Mouse (Mus musculus): Measurements from ENCODE around the gene Lamc2. TPM values are rescaled to one million over a fixed set of nuclear protein-coding genes. Genes with fewer than 3 reads are reported as not detected.

Lamc2 gene
- polyA plus RNA-seq, 1 experiment from 2014 or later = 14.3 TPM

GRCm38 (mm10) chr1:153144021-153144420, 42.2 kb downstream of the Lamc2 start:
- H3K4me2 ChIP-seq (replicated peaks; ENCODE audit: low read depth, low read length) = no peak overlapping the region
- no peaks in the 10 kb centered on the region; the same call in 1 of the 2 replicates for H3K36me3 ChIP-seq (ENCODE audit: control insufficient read depth, insufficient read depth, low read length)
- no peak overlapping the region for H3K9ac ChIP-seq (replicated peaks; ENCODE audit: low read depth, low read length)
- H3K9me3 ChIP-seq (ENCODE audit: control insufficient read depth, low read depth, low read length) = no peaks in the 10 kb centered on the region
- no peak overlapping the region for H3K27ac ChIP-seq (ENCODE audit: low read length)
- no peaks in the 10 kb centered on the region for H3K27me3 ChIP-seq (ENCODE audit: control insufficient read depth, insufficient read depth, low read length)
- H3K4me3 ChIP-seq (ENCODE audit: low read depth, low read length) = no peak overlapping the region
- H3K4me1 ChIP-seq (ENCODE audit: control insufficient read depth, insufficient read depth, low read length) = 0 out of 2 replicates have a peak, but pooled peaks cover 3% of the 10 kb centered on the region
- WGBS = 70% methylated on average over 11 of the region's 11 CpGs
- ATAC-seq (ENCODE audit: insufficient number of reproducible peaks, insufficient read depth, low FRiP score, low read depth) = no peak

- Histone ChIP-seq H3K4me3 (ENCODE audit: low read depth, low read length) (no peak overlapping the region), H3K9me3 (ENCODE audit: control insufficient read depth, low read depth, low read length) (no peaks in the 10 kb centered on the region), H3K36me3 (ENCODE audit: control insufficient read depth, insufficient read depth, low read length) (no peaks in the 10 kb centered on the region), H3K27ac (ENCODE audit: low read length) (no peak overlapping the region), H3K4me1 (ENCODE audit: control insufficient read depth, insufficient read depth, low read length) (0 out of 2 replicates have a peak, but pooled peaks cover 7% of the 10 kb centered on the region), H3K27me3 (ENCODE audit: control insufficient read depth, insufficient read depth, low read length) (no peaks in the 10 kb centered on the region), H3K4me2 (replicated peaks; ENCODE audit: low read depth, low read length) (no peak overlapping the region), H3K9ac (replicated peaks; ENCODE audit: low read depth, low read length) (no peak overlapping the region)
- peak; percentile 64; the same call in 1 of the 2 replicates for ATAC-seq (ENCODE audit: insufficient number of reproducible peaks, insufficient read depth, low FRiP score, low read depth)
- 8% methylated on average over 8 of the region's 8 CpGs for WGBS
Observed at GRCm38 (mm10) chr1:153140747-153141228, 45.5 kb downstream of the Lamc2 start.

GRCm38 (mm10) chr1:153140265-153140664, 46.0 kb downstream of the Lamc2 start:
- Histone ChIP-seq H3K9me3 (ENCODE audit: control insufficient read depth, low read depth, low read length) (no peaks in the 10 kb centered on the region), H3K4me1 (ENCODE audit: control insufficient read depth, insufficient read depth, low read length) (0 out of 2 replicates have a peak, but pooled peaks cover 7% of the 10 kb centered on the region), H3K4me3 (ENCODE audit: low read depth, low read length) (no peak overlapping the region), H3K27me3 (ENCODE audit: control insufficient read depth, insufficient read depth, low read length) (no peaks in the 10 kb centered on the region), H3K9ac (replicated peaks; ENCODE audit: low read depth, low read length) (no peak overlapping the region), H3K27ac (ENCODE audit: low read length) (no peak overlapping the region), H3K4me2 (replicated peaks; ENCODE audit: low read depth, low read length) (no peak overlapping the region), H3K36me3 (ENCODE audit: control insufficient read depth, insufficient read depth, low read length) (no peaks in the 10 kb centered on the region)
- no peak; the same call in 1 of the 2 replicates for ATAC-seq (ENCODE audit: insufficient number of reproducible peaks, insufficient read depth, low FRiP score, low read depth)
- 64% methylated on average over 11 of the region's 11 CpGs for WGBS

DNA sequence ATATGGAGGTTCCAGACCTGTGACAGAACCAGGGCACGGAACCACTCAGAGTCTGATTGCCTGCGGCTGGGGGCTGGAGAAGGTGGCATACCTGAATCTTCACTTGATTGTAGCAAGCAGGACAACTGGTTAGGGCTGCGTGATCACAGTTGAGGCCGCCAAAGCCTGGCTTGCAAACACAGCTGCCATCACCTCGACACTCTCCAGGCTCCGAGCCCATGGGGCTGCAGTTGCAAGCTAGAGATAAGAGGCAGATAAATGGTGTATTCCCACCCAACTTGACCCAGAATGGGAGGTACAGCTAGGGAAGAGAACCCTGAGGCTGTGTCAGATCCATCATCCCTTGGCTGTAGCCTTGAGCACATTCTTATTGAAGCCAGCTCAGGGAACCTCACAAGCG, 46.6 kb downstream of the Lamc2 start:
- ATAC-seq (ENCODE audit: insufficient number of reproducible peaks, insufficient read depth, low FRiP score, low read depth) = no peak
- no peaks in the 10 kb centered on the region for H3K27me3 ChIP-seq (ENCODE audit: control insufficient read depth, insufficient read depth, low read length)

GRCm38 (mm10) chr1:153138486-153138885, 47.8 kb downstream of the Lamc2 start:
- no peak for ATAC-seq (ENCODE audit: insufficient number of reproducible peaks, insufficient read depth, low FRiP score, low read depth)
- Histone ChIP-seq H3K36me3 (ENCODE audit: control insufficient read depth, insufficient read depth, low read length) (no peaks in the 10 kb centered on the region), H3K27me3 (ENCODE audit: control insufficient read depth, insufficient read depth, low read length) (no peaks in the 10 kb centered on the region), H3K9me3 (ENCODE audit: control insufficient read depth, low read depth, low read length) (no peaks in the 10 kb centered on the region), H3K4me1 (ENCODE audit: control insufficient read depth, insufficient read depth, low read length) (peaks cover 16% of the 10 kb centered on the region; the same call in 1 of the 2 replicates), H3K4me2 (replicated peaks; ENCODE audit: low read depth, low read length) (no peak overlapping the region), H3K27ac (ENCODE audit: low read length) (no peak overlapping the region), H3K4me3 (ENCODE audit: low read depth, low read length) (no peak overlapping the region), H3K9ac (replicated peaks; ENCODE audit: low read depth, low read length) (no peak overlapping the region)
- 70% methylated on average over 5 of the region's 5 CpGs for WGBS

More for the DNA sequence above, 46.6 kb downstream of the Lamc2 start:
- no peak overlapping the region for H3K4me3 ChIP-seq (ENCODE audit: low read depth, low read length)
- no peaks in the 10 kb centered on the region for H3K9me3 ChIP-seq (ENCODE audit: control insufficient read depth, low read depth, low read length)
- H3K27ac ChIP-seq (ENCODE audit: low read length) = no peak overlapping the region
- no peak overlapping the region for H3K4me2 ChIP-seq (replicated peaks; ENCODE audit: low read depth, low read length)
- no peak overlapping the region for H3K9ac ChIP-seq (replicated peaks; ENCODE audit: low read depth, low read length)
- H3K4me1 ChIP-seq (ENCODE audit: control insufficient read depth, insufficient read depth, low read length) = 0 out of 2 replicates have a peak, but pooled peaks cover 7% of the 10 kb centered on the region
- no peaks in the 10 kb centered on the region for H3K36me3 ChIP-seq (ENCODE audit: control insufficient read depth, insufficient read depth, low read length)
- 51% methylated on average over 7 of the region's 7 CpGs for WGBS

DNA sequence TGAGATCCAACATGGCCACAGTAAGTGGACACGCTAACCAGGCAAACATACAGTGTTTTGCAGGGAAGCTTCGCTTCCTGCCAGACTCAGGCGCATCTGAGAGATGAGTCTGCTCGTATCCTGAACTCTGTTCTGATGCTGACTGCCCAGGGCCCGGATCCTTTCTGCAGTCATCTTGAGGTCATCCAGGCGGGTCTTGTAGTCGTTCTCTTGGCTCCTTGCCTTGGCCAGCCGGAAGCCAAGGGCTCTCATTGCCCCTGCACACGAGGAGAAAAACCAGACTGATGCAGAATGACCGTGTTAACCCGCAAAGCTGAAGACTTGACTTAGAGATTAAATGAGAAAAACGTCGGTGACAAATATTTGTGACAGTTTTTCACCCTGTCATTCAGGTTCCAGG, 49.6 kb downstream of the Lamc2 start:
- H3K27me3 ChIP-seq (ENCODE audit: control insufficient read depth, insufficient read depth, low read length) = no peaks in the 10 kb centered on the region
- no peaks in the 10 kb centered on the region for H3K36me3 ChIP-seq (ENCODE audit: control insufficient read depth, insufficient read depth, low read length)
- no peak overlapping the region for H3K4me3 ChIP-seq (ENCODE audit: low read depth, low read length)
- ATAC-seq (ENCODE audit: insufficient number of reproducible peaks, insufficient read depth, low FRiP score, low read depth) = no peak
- no peak overlapping the region for H3K27ac ChIP-seq (ENCODE audit: low read length)
- H3K9ac ChIP-seq (replicated peaks; ENCODE audit: low read depth, low read length) = no peak overlapping the region
- WGBS = 60% methylated on average over 13 of the region's 13 CpGs
- no peak overlapping the region for H3K4me2 ChIP-seq (replicated peaks; ENCODE audit: low read depth, low read length)
- H3K9me3 ChIP-seq (ENCODE audit: control insufficient read depth, low read depth, low read length) = no peaks in the 10 kb centered on the region
- peaks cover 19% of the 10 kb centered on the region; the same call in 1 of the 2 replicates for H3K4me1 ChIP-seq (ENCODE audit: control insufficient read depth, insufficient read depth, low read length)

- no peak overlapping the region; the same call in 1 of the 2 replicates for H3K4me2 ChIP-seq (replicated peaks; ENCODE audit: low read depth, low read length)
Observed at GRCm38 (mm10) chr1:153133865-153134781, 52.1 kb downstream of the Lamc2 start.

DNA sequence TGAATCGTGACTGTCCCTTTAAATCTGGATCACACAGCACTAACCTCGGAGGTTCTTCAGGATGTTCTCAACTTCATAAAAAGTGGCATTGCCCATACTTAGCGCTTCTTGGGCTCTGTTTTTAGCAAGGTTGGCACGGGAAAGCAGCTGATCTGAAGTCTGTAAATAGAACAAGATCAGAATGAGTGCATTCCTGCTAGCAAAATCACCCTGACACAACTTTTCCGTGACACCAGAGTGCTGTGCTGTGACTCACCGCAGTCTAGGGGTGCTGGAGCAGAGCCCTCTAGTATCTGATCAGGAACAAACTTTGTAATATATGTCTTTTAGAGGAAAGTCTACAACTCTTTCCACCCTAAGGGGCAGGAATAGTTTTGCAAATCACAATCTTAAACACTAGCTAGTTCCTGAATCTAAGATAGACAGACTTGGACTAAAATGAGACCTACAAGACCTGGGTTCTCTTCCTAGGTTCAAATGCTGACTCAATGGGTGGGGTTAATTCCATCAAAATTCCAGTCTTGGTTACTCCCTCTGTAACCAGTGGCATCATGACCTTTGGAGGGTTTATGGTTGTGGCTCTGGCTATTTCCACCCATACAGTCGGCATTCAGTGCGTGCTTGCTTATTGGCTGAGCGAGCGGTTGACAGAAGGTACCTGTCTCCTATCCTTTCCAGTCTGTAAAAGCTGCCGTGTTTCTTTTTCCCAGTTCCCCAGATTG, 56.1 kb downstream of the Lamc2 start:
- Histone ChIP-seq H3K27ac (ENCODE audit: low read length) (no peak overlapping the region), H3K4me3 (ENCODE audit: low read depth, low read length) (no peak overlapping the region), H3K27me3 (ENCODE audit: control insufficient read depth, insufficient read depth, low read length) (no peaks in the 10 kb centered on the region), H3K4me1 (ENCODE audit: control insufficient read depth, insufficient read depth, low read length) (peaks cover 12% of the 10 kb centered on the region; the same call in 1 of the 2 replicates), H3K36me3 (ENCODE audit: control insufficient read depth, insufficient read depth, low read length) (no peaks in the 10 kb centered on the region), H3K9ac (replicated peaks; ENCODE audit: low read depth, low read length) (no peak overlapping the region), H3K4me2 (replicated peaks; ENCODE audit: low read depth, low read length) (no peak overlapping the region), H3K9me3 (ENCODE audit: control insufficient read depth, low read depth, low read length) (no peaks in the 10 kb centered on the region)
- no peak for ATAC-seq (ENCODE audit: insufficient number of reproducible peaks, insufficient read depth, low FRiP score, low read depth)
- WGBS = 86% methylated on average over 11 of the region's 11 CpGs

More at GRCm38 (mm10) chr1:153133865-153134781, 52.1 kb downstream of the Lamc2 start:
- Histone ChIP-seq H3K9ac (replicated peaks; ENCODE audit: low read depth, low read length) (no peak overlapping the region), H3K9me3 (ENCODE audit: control insufficient read depth, low read depth, low read length) (no peaks in the 10 kb centered on the region), H3K27ac (ENCODE audit: low read length) (peak overlapping the region; percentile 91), H3K4me1 (ENCODE audit: control insufficient read depth, insufficient read depth, low read length) (peaks cover 16% of the 10 kb centered on the region; the same call in 1 of the 2 replicates), H3K36me3 (ENCODE audit: control insufficient read depth, insufficient read depth, low read length) (no peaks in the 10 kb centered on the region), H3K27me3 (ENCODE audit: control insufficient read depth, insufficient read depth, low read length) (no peaks in the 10 kb centered on the region), H3K4me3 (ENCODE audit: low read depth, low read length) (no peak overlapping the region)
- 13% methylated on average over 9 of the region's 9 CpGs for WGBS
- ATAC-seq (ENCODE audit: insufficient number of reproducible peaks, insufficient read depth, low FRiP score, low read depth) = peak; percentile 70
